ENCODE assay signal across 13 mouse cellular contexts in the genomic region with DNA sequence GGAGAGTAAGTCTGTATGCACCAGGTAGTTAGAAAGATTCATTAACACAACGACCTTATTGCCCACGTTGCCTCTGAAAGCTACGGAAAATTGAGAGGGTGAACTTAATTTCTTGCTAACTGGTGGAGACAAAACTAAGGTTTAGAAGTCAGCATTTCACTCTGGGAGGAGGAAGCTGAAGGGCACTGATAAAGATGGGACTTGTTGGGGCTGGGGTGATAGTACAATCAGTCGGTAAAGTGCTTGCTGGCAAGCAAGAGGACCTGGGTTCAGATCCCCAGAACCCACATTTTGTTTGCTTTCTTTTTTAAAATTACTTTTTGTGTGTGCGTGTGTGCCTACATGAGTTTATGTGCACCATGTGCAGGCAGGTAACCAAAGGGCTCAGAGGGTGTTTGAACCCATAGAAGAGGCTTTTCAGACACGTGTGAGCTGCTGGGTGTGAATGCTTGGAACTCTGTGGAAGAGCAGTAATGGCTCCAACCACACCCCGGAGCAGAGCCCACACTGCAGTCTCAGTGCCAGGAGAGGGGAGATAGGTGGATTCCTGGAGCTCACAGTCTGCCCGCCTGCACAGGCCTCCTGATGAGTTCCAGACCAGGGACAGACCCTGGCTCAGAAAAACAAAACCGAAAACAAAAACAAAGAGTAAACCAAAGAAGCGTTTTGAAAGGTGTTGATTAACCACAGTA. TPM values are rescaled to one million over a fixed set of nuclear protein-coding genes. Genes with fewer than 3 reads are reported as not detected.
DNase-seq lines count a peak whose midpoint lies in the region; ATAC-seq and TF ChIP-seq lines count a peak whose summit lies in the region.
"Had no signal": no experiment of that assay in that cellular context is flagged by ENCODE, and none has a peak within 500 bp of the region (broad histone marks: within the 10 kb centered on the region; RNA-seq: fewer than 3 reads in every experiment).

No protein-coding gene starts in this region.

- no peak for TF ChIP-seq EP300 in heart, adult 2 months (IDR thresholded peaks at IDR 0.05; ENCODE audit: insufficient read depth, low read depth, low read length)
- peak; percentile 39 to 68; a peak in 3 of 4 replicates for TF ChIP-seq EP300 in MEL (IDR thresholded peaks at IDR 0.05; ENCODE audit: low read depth in 1 of 2, low read length in 2 of 2)

- no peak for TF ChIP-seq CTCF in heart, adult 2 months (IDR thresholded peaks at IDR 0.05)
- TF ChIP-seq CTCF in MEL (IDR thresholded peaks at IDR 0.05 in 2 of 3, conservative IDR thresholded peaks at IDR 0.05 in 1 of 3; ENCODE audit: control insufficient read depth in 1 of 3, insufficient read depth in 1 of 3, low read depth in 2 of 3, low read length in 3 of 3, poor library complexity in 1 of 3, severe bottlenecking in 1 of 3), result no peak

- H3K9me3 ChIP-seq in heart, embryonic 15.5 days (replicated peaks), result no peaks in the 10 kb centered on the region
- H3K9me3 ChIP-seq in MEL (replicated peaks; ENCODE audit: insufficient read depth, low read length), result no peaks in the 10 kb centered on the region
- no peaks in the 10 kb centered on the region for H3K9me3 ChIP-seq in liver, embryonic 16.5 days (replicated peaks; ENCODE audit: control insufficient read depth, low read length)
- peaks cover 6% of the 10 kb centered on the region; the same call in 1 of the 2 replicates for H3K9me3 ChIP-seq in hindbrain, embryonic 12.5 days (replicated peaks)

- peak overlapping the region; percentile 18; the same call in 1 of the 2 replicates for H3K27ac ChIP-seq in heart, embryonic 15.5 days
- no peak overlapping the region for H3K27ac ChIP-seq in heart, adult 2 months
- peak overlapping the region; percentile 1; the same call in 1 of the 2 replicates for H3K27ac ChIP-seq in MEL (ENCODE audit: control insufficient read depth, low read depth, low read length)
- peak overlapping the region; percentile 32 for H3K27ac ChIP-seq in liver, embryonic 16.5 days (ENCODE audit: low read length)
- no peak overlapping the region for H3K27ac ChIP-seq in hindbrain, embryonic 12.5 days
- H3K27ac ChIP-seq: forebrain, embryonic 10.5 days had no signal

- no peaks in the 10 kb centered on the region for H3K27me3 ChIP-seq in heart, embryonic 15.5 days
- no peaks in the 10 kb centered on the region for H3K27me3 ChIP-seq in heart, adult 2 months (ENCODE audit: control insufficient read depth, insufficient read depth, low read length)
- H3K27me3 ChIP-seq in MEL (ENCODE audit: control insufficient read depth in 1 of 2, insufficient read depth in 2 of 2, low read length in 2 of 2), result no peaks in the 10 kb centered on the region
- no peaks in the 10 kb centered on the region for H3K27me3 ChIP-seq in liver, embryonic 16.5 days (ENCODE audit: control insufficient read depth, insufficient read depth, low read depth, low read length)
- H3K27me3 ChIP-seq in hindbrain, embryonic 12.5 days, result no peaks in the 10 kb centered on the region

- no peaks in the 10 kb centered on the region for H3K36me3 ChIP-seq in heart, embryonic 15.5 days
- no peaks in the 10 kb centered on the region for H3K36me3 ChIP-seq in heart, adult 2 months (ENCODE audit: control insufficient read depth, insufficient read depth, low read length)
- H3K36me3 ChIP-seq in MEL (ENCODE audit: control insufficient read depth in 1 of 2, insufficient read depth in 2 of 2, low read length in 2 of 2), result peaks cover 0 to 26% of the 10 kb centered on the region in 2 experiments; a peak in 2 of 4 replicates
- no peaks in the 10 kb centered on the region for H3K36me3 ChIP-seq in liver, embryonic 16.5 days (ENCODE audit: control insufficient read depth, insufficient read depth)
- H3K36me3 ChIP-seq in hindbrain, embryonic 12.5 days, result 0 out of 2 replicates have a peak, but pooled peaks cover 7% of the 10 kb centered on the region

- no peaks in the 10 kb centered on the region for H3K79me2 ChIP-seq in heart, adult 2 months (replicated peaks; ENCODE audit: control insufficient read depth, insufficient read depth, low read length)
- H3K79me2 ChIP-seq in MEL (ENCODE audit: control insufficient read depth, insufficient read depth, low read length, poor library complexity), result no peaks in the 10 kb centered on the region

- no peak for ATAC-seq in heart, embryonic 15.5 days (replicated peaks; ENCODE audit: insufficient number of reproducible peaks, insufficient read depth, low FRiP score, low read depth)
- peak; percentile 33; the same call in 1 of the 2 replicates for ATAC-seq in liver, embryonic 16.5 days (ENCODE audit: low read depth)
- ATAC-seq in hindbrain, embryonic 12.5 days (ENCODE audit: low FRiP score), result no peak

- TF ChIP-seq POLR2A in heart, adult 2 months (IDR thresholded peaks at IDR 0.05; ENCODE audit: insufficient read depth, low read depth, low read length), result no peak
- no peak for TF ChIP-seq POLR2A in MEL (IDR thresholded peaks at IDR 0.05; ENCODE audit: control insufficient read depth in 1 of 2, insufficient read depth in 1 of 2, low read depth in 1 of 2, low read length in 2 of 2, poor library complexity in 1 of 2)

- intact Hi-C loops in heart, adult 2 months (cut with DNase I), result no loop called here

- no peak overlapping the region for H3K4me2 ChIP-seq in heart, embryonic 15.5 days
- H3K4me2 ChIP-seq in liver, embryonic 16.5 days (ENCODE audit: low read depth, low read length), result no peak overlapping the region
- H3K4me2 ChIP-seq in hindbrain, embryonic 12.5 days (replicated peaks), result no peak overlapping the region

- WGBS in heart, embryonic 15.5 days, result 53% methylated on average over 10 of the region's 10 CpGs
- 72% methylated on average over 10 of the region's 10 CpGs for WGBS in heart, adult 2 months
- whole genome bisulfite sequencing in liver, embryonic 16.5 days (ENCODE audit: insufficient replicate concordance), result 47% methylated on average over 10 of the region's 10 CpGs
- WGBS in hindbrain, embryonic 12.5 days, result 71% methylated on average over 10 of the region's 10 CpGs

- H3K4me1 ChIP-seq in heart, embryonic 15.5 days (replicated peaks), result peaks cover 28% of the 10 kb centered on the region
- H3K4me1 ChIP-seq in heart, adult 2 months (ENCODE audit: control insufficient read depth, insufficient read depth, low read length), result peaks cover 1% of the 10 kb centered on the region
- peaks cover 6 to 22% of the 10 kb centered on the region in 2 experiments for H3K4me1 ChIP-seq in MEL (ENCODE audit: control insufficient read depth in 1 of 2, insufficient read depth in 2 of 2, low read length in 2 of 2)
- H3K4me1 ChIP-seq in liver, embryonic 16.5 days (ENCODE audit: control insufficient read depth, low read depth, low read length), result peaks cover 42% of the 10 kb centered on the region
- H3K4me1 ChIP-seq in hindbrain, embryonic 12.5 days, result peaks cover 4% of the 10 kb centered on the region

- DNase-seq in heart, adult 2 months, result no peak
- peak; percentile 62 for DNase-seq in MEL (ENCODE audit: low read depth, low spot score)
- DNase-seq in induced T-regulatory cell, adult 2 months (ENCODE audit: low read depth), result peak; percentile 52
- DNase-seq in frontal cortex, postnatal 36 days (ENCODE audit: low spot score in 2 of 2), result no peak
- DNase-seq: embryo, embryonic 11 days; heart, adult 18-20 months; kidney, adult 8-10 months; lung, adult 18-20 months; right cerebral cortex, adult 18-20 months had no signal

- H3K9ac ChIP-seq in heart, embryonic 15.5 days, result no peak overlapping the region
- no peak overlapping the region for H3K9ac ChIP-seq in heart, adult 2 months (ENCODE audit: low read depth, low read length)
- H3K9ac ChIP-seq in MEL (ENCODE audit: control insufficient read depth, low read depth, low read length, poor library complexity, severe bottlenecking), result no peak overlapping the region
- no peak overlapping the region for H3K9ac ChIP-seq in liver, embryonic 16.5 days (ENCODE audit: low read depth, low read length)
- no peak overlapping the region for H3K9ac ChIP-seq in hindbrain, embryonic 12.5 days

- no peak overlapping the region for H3K4me3 ChIP-seq in heart, embryonic 15.5 days
- no peak overlapping the region for H3K4me3 ChIP-seq in heart, adult 2 months
- no peak overlapping the region for H3K4me3 ChIP-seq in MEL (ENCODE audit: control insufficient read depth in 1 of 2, insufficient read depth in 1 of 2, low read depth in 2 of 2, low read length in 2 of 2)
- no peak overlapping the region for H3K4me3 ChIP-seq in liver, embryonic 16.5 days (ENCODE audit: low read depth, low read length)
- H3K4me3 ChIP-seq in hindbrain, embryonic 12.5 days, result no peak overlapping the region
- H3K4me3 ChIP-seq: forebrain, embryonic 10.5 days had no signal

- TF ChIP-seq RAD21 in MEL (IDR thresholded peaks at IDR 0.05; ENCODE audit: low read depth, low read length), result no peak

TF ChIP-seq in MEL, 35 proteins besides CTCF, POLR2A, EP300 and RAD21 (continues in another document):
- TF ChIP-seq MAZ (IDR thresholded peaks at IDR 0.05; ENCODE audit: low read depth, low read length) (no peak), TAL1 (IDR thresholded peaks at IDR 0.05; ENCODE audit: low read length) (peak; percentile 50), MEF2A (IDR thresholded peaks at IDR 0.05; ENCODE audit: extremely low read depth, insufficient replicate concordance, low read depth, low read length, poor library complexity, severe bottlenecking) (no peak), SIN3A (IDR thresholded peaks at IDR 0.05; ENCODE audit: low read length) (no peak), ELF1 (IDR thresholded peaks at IDR 0.05; ENCODE audit: low read depth, low read length) (no peak), E2F4 (IDR thresholded peaks at IDR 0.05; ENCODE audit: borderline replicate concordance, low read depth, low read length) (no peak), GATA1 (IDR thresholded peaks at IDR 0.05; ENCODE audit: low read depth, low read length) (peak; percentile 80), ZKSCAN1 (IDR thresholded peaks at IDR 0.05; ENCODE audit: low read depth, low read length) (no peak), NRF1 (IDR thresholded peaks at IDR 0.05; ENCODE audit: insufficient read depth, low read depth, low read length, poor library complexity, severe bottlenecking) (no peak), CHD1 (IDR thresholded peaks at IDR 0.05; ENCODE audit: low read depth, low read length) (no peak), ZNF384 (IDR thresholded peaks at IDR 0.05; ENCODE audit: low read depth, low read length) (no peak), TBP (IDR thresholded peaks at IDR 0.05; ENCODE audit: low read depth, low read length) (no peak), TCF12 (IDR thresholded peaks at IDR 0.05; ENCODE audit: low read depth, low read length) (peak; percentile 74; the same call in 1 of the 2 replicates)

RNA-seq across cellular contexts. Expression of gene Sertad2, which starts 17.0 kb away (rescaled TPM):
- 32.0 and 33.7 TPM in 2 replicates for polyA plus RNA-seq in heart, embryonic 15.5 days (2015; fragmentation: Nextera tagmentation; extraction: Ambion mirVana)
- total RNA-seq in heart, adult 2 months (2021), result 10 to 100 TPM; 16.1 to 20.2 TPM
- 17.7 and 21.9 TPM in 2 replicates for polyA plus RNA-seq in heart, adult 2 months (2012; rRNA removed)
- total RNA-seq in MEL (2012; rRNA removed), result 7.0 TPM in 2 replicates
- polyA plus RNA-seq in MEL (2012; ENCODE audit: insufficient read depth in 1 of 2, insufficient read length in 2 of 2, low read depth in 1 of 2, low replicate concordance in 2 of 2, missing spikeins in 1 of 2), result 10 to 100 TPM in 1 of 2 experiments, not detected in 1; 11.5 TPM
- 27.8 and 34.9 TPM in 2 replicates for polyA plus RNA-seq in liver, embryonic 16.5 days (2015; fragmentation: Nextera tagmentation; extraction: Ambion mirVana)
- polyA plus RNA-seq in hindbrain, embryonic 12.5 days (2016; fragmentation: Nextera tagmentation; extraction: Ambion mirVana), result 36.0 and 36.9 TPM in 2 replicates

Comparison
In these comparisons a context has a peak if more than half of its experiments do, and no peak if none do; other contexts are left out.
1. H3K27ac ChIP-seq: peak in heart, embryonic 15.5 days (single experiment), MEL (single experiment) and liver, embryonic 16.5 days (single experiment); none in heart, adult 2 months (single experiment) and hindbrain, embryonic 12.5 days (single experiment).
2. DNase-seq: peak in MEL (single experiment) and induced T-regulatory cell, adult 2 months (single experiment); none in heart, adult 2 months (0 of 2) and frontal cortex, postnatal 36 days (0 of 2).